ENCODE assay signal across 20 mouse cellular contexts in the genomic region with DNA sequence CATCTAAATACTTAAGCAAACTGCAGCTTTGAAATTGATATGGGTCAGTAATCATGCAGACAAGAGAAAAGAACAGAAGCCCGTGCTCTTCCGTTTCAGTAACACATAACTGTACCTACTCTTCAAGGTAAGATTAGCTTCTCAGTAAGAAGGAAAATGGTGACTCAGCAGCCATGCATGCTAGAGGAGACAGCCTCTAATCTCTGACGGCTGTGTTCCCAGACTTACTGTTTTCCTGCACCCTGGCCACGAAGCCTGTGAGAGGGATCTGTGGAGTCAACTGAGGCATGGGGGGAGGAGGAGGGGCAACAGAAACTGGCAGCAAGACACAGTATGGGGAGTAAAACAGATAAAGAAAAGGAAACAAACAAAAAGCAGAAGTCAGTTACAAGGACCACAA. TPM values are rescaled to one million over a fixed set of nuclear protein-coding genes. Genes with fewer than 3 reads are reported as not detected.
A peak's percentile ranks its signal among the peaks of the same experiment; 100 is the strongest.
DNase-seq lines count a peak whose midpoint lies in the region; ATAC-seq lines count a peak whose summit lies in the region.
"Had no signal": no experiment of that assay in that cellular context is flagged by ENCODE, and none has a peak within 500 bp of the region (broad histone marks: within the 10 kb centered on the region; RNA-seq: fewer than 3 reads in every experiment).

No protein-coding gene starts in this region.

- H3K9ac ChIP-seq in liver, embryonic 13.5 days, result no peak overlapping the region
- H3K9ac ChIP-seq: forebrain, embryonic 15.5 days; heart, embryonic 13.5 days; limb, embryonic 12.5 days; midbrain, embryonic 15.5 days had no signal

- H3K4me1 ChIP-seq in liver, embryonic 13.5 days (replicated peaks), result peaks cover 4% of the 10 kb centered on the region
- H3K4me1 ChIP-seq: forebrain, embryonic 15.5 days; limb, embryonic 12.5 days; midbrain, embryonic 15.5 days had no signal

- intact Hi-C loops in gastrocnemius, postnatal 36 days (cut with DNase I), result no loop called here

- peak; percentile 12 for DNase-seq in adrenal gland, adult 2 months
- no peak for DNase-seq in adrenal gland, postnatal 4 days (ENCODE audit: low spot score in 2 of 2)
- peak; percentile 15 for DNase-seq in retina, adult 2 months (ENCODE audit: low read depth, low spot score)
- DNase-seq in retina, embryonic 14.5 days (ENCODE audit: low spot score), result no peak
- DNase-seq in liver, embryonic 13.5 days, result peak; percentile 21
- DNase-seq in ovary, postnatal 14 days (ENCODE audit: low spot score), result no peak
- no peak for DNase-seq in gastrocnemius, postnatal 36 days
- DNase-seq in MN1 (ENCODE audit: low spot score), result no peak
- DNase-seq: B cell, adult 2 months; heart, postnatal 4 days; kidney, adult 11 months; kidney, postnatal 10 days; lung, adult 2 months; lung, postnatal 4 days had no signal

- no peaks in the 10 kb centered on the region for H3K27me3 ChIP-seq in liver, embryonic 13.5 days
- H3K27me3 ChIP-seq: forebrain, embryonic 15.5 days; heart, embryonic 13.5 days; limb, embryonic 12.5 days; midbrain, embryonic 15.5 days had no signal

- peaks cover 10% of the 10 kb centered on the region; the same call in 1 of the 2 replicates for H3K36me3 ChIP-seq in liver, embryonic 13.5 days
- H3K36me3 ChIP-seq: midbrain, embryonic 15.5 days had no signal

- 23% methylated on average over 4 of the region's 4 CpGs for WGBS in liver, embryonic 13.5 days (ENCODE audit: insufficient replicate concordance)

- no peak overlapping the region for H3K4me3 ChIP-seq in liver, embryonic 13.5 days (replicated peaks)
- H3K4me3 ChIP-seq: forebrain, embryonic 15.5 days; heart, embryonic 13.5 days; limb, embryonic 12.5 days; midbrain, embryonic 15.5 days had no signal

- 0 out of 2 replicates have a peak overlapping the region, but pooled peaks have one; percentile 11 for H3K27ac ChIP-seq in liver, embryonic 13.5 days
- H3K27ac ChIP-seq: forebrain, embryonic 15.5 days; heart, embryonic 13.5 days; limb, embryonic 12.5 days; midbrain, embryonic 15.5 days; stomach, postnatal 0 days had no signal

- H3K4me2 ChIP-seq in liver, embryonic 13.5 days, result no peak overlapping the region
- H3K4me2 ChIP-seq: forebrain, embryonic 15.5 days; heart, embryonic 13.5 days; limb, embryonic 12.5 days; midbrain, embryonic 15.5 days had no signal

- no peaks in the 10 kb centered on the region for H3K9me3 ChIP-seq in liver, embryonic 13.5 days (replicated peaks)
- H3K9me3 ChIP-seq: forebrain, embryonic 15.5 days; heart, embryonic 13.5 days; limb, embryonic 12.5 days; midbrain, embryonic 15.5 days had no signal

- peak; percentile 60; the same call in 1 of the 2 replicates for ATAC-seq in liver, embryonic 13.5 days (ENCODE audit: low read depth)
- ATAC-seq: forebrain, embryonic 15.5 days; hindbrain, embryonic 16.5 days; midbrain, embryonic 15.5 days had no signal

RNA-seq across cellular contexts. Expression of a gene that starts 54.6 kb away (rescaled TPM):
- 10 to 100 TPM in 1 of 2 experiments, 1 to 10 TPM in 1; 8.6 to 10.6 TPM for total RNA-seq in adrenal gland, adult 2 months (2021)
- polyA plus RNA-seq in adrenal gland, adult 2 months (2012; rRNA removed), result 3.3 and 5.0 TPM in 2 replicates
- total RNA-seq in adrenal gland, postnatal 4 days (2021), result 10 to 100 TPM; 15.7 to 16.6 TPM
- 19.1 and 22.8 TPM in 2 replicates for polyA plus RNA-seq in liver, embryonic 13.5 days (2015; fragmentation: Nextera tagmentation; extraction: Ambion mirVana)
- total RNA-seq in gastrocnemius, postnatal 36 days (2021), result 10 to 100 TPM; 12.4 to 12.5 TPM

Comparison
In these comparisons a context has a peak if more than half of its experiments do, and no peak if none do; other contexts are left out.
1. DNase-seq: peak in adrenal gland, adult 2 months (single experiment), retina, adult 2 months (single experiment) and liver, embryonic 13.5 days (single experiment); none in adrenal gland, postnatal 4 days (0 of 2), retina, embryonic 14.5 days (single experiment), ovary, postnatal 14 days (single experiment), gastrocnemius, postnatal 36 days (0 of 2) and MN1 (single experiment).